Mouse (Mus musculus) midbrain, embryonic 13.5 days (tissue): ENCODE results near the gene Acly. TPM values are rescaled to one million over a fixed set of nuclear protein-coding genes. Genes with fewer than 3 reads are reported as not detected.

ENCODE experiments used
- ATAC-seq: fragments of 200-750 bp; cut with Nextera tagmentation; 2 replicates; pipeline ENCODE4 v1.8.0; 2017; ENCODE audit warnings: mild to moderate bottlenecking, moderate TSS enrichment, moderate library complexity
- H3K27ac ChIP-seq: fragments of 300-500 bp; sonication (generic); 2 replicates; pipeline ENCODE4 v1.5.1; 2015; ENCODE audit warnings: inconsistent platforms, mild to moderate bottlenecking, moderate library complexity
- H3K27me3 ChIP-seq: fragments of 300-500 bp; sonication (generic); 2 replicates; pipeline ENCODE4 v1.6.1; 2015; ENCODE audit warnings: mild to moderate bottlenecking, inconsistent platforms
- H3K36me3 ChIP-seq: fragments of 300-500 bp; sonication (generic); 2 replicates; pipeline ENCODE4 v1.6.1; 2015; ENCODE audit warnings: mild to moderate bottlenecking, inconsistent platforms
- H3K4me1 ChIP-seq: fragments of 300-500 bp; sonication (generic); replicated peaks from 2 replicates; pipeline ENCODE4 v1.6.1; 2015; ENCODE audit warnings: inconsistent platforms
- H3K4me2 ChIP-seq: fragments of 300-500 bp; sonication (generic); replicated peaks from 2 replicates; pipeline ENCODE4 v1.6.1; 2015; ENCODE audit warnings: moderate library complexity, mild to moderate bottlenecking, inconsistent platforms
- H3K4me3 ChIP-seq: fragments of 300-500 bp; sonication (generic); replicated peaks from 2 replicates; pipeline ENCODE4 v1.5.1; 2015; ENCODE audit warnings: mild to moderate bottlenecking, inconsistent platforms
- H3K9ac ChIP-seq: fragments of 300-500 bp; sonication (generic); replicated peaks from 2 replicates; pipeline ENCODE4 v1.6.1; 2015; ENCODE audit warnings: mild to moderate bottlenecking, inconsistent platforms
- H3K9me3 ChIP-seq: fragments of 300-500 bp; sonication (generic); 2 replicates; pipeline ENCODE4 v1.6.1; 2016; ENCODE audit warnings: mild to moderate bottlenecking, inconsistent platforms
- WGBS: fragments of 180-500 bp; shearing (Covaris S2); methylation state at CpG from one replicate; pipeline ENCODE4 v1.1.7; 2015; 5-methylcytosine and 5-hydroxymethylcytosine counted together
- polyA plus RNA-seq: library from polyadenylated mRNA; unstranded; fragments of >200 nt; fragmentation: Nextera tagmentation; extraction: Ambion mirVana; gene quantifications from 2 replicates; pipeline ENCODE4 v1.2.1, GENCODE M21; 2015

Gene Acly
- polyA plus RNA-seq, 1 experiment from 2014 or later, result 273 TPM

GRCm38 (mm10) chr11:100504990-100505660 lies 22.7 kb downstream of the Acly start:
- Histone ChIP-seq H3K27me3 (no peaks in the 10 kb centered on the region), H3K27ac (no peak overlapping the region), H3K4me3 (no peak overlapping the region), H3K4me2 (no peak overlapping the region), H3K9me3 (no peaks in the 10 kb centered on the region), H3K36me3 (peaks cover 90% of the 10 kb centered on the region), H3K4me1 (peaks cover 14% of the 10 kb centered on the region), H3K9ac (no peak overlapping the region)
- no peak for ATAC-seq
- WGBS, result 94% methylated on average over 12 of the region's 12 CpGs

- Histone ChIP-seq H3K9me3 (no peaks in the 10 kb centered on the region), H3K9ac (peak overlapping the region; percentile 15; the same call in 1 of the 2 replicates), H3K4me1 (peaks cover 14% of the 10 kb centered on the region), H3K27ac (peak overlapping the region; percentile 61), H3K4me3 (no peak overlapping the region), H3K27me3 (no peaks in the 10 kb centered on the region), H3K36me3 (peaks cover 91% of the 10 kb centered on the region), H3K4me2 (no peak overlapping the region)
- WGBS, result 1% methylated on average over 6 of the region's 6 CpGs
- peak; percentile 34; the same call in 1 of the 2 replicates for ATAC-seq
Measured at GRCm38 (mm10) chr11:100501321-100501720, 26.5 kb downstream of the Acly start.

GRCm38 (mm10) chr11:100500651-100501050 lies 27.1 kb downstream of the Acly start:
- Histone ChIP-seq H3K27me3 (no peaks in the 10 kb centered on the region), H3K9me3 (no peaks in the 10 kb centered on the region), H3K27ac (no peak overlapping the region), H3K4me1 (peaks cover 14% of the 10 kb centered on the region), H3K4me2 (no peak overlapping the region), H3K9ac (0 out of 2 replicates have a peak overlapping the region, but pooled peaks have one; percentile 15), H3K36me3 (peaks cover 91% of the 10 kb centered on the region), H3K4me3 (no peak overlapping the region)
- WGBS, result 63% methylated on average over 7 of the region's 7 CpGs
- ATAC-seq, result no peak

GRCm38 (mm10) chr11:100500241-100500640 lies 27.6 kb downstream of the Acly start:
- Histone ChIP-seq H3K4me3 (no peak overlapping the region), H3K9me3 (no peaks in the 10 kb centered on the region), H3K9ac (no peak overlapping the region), H3K27me3 (no peaks in the 10 kb centered on the region), H3K27ac (no peak overlapping the region), H3K36me3 (peaks cover 91% of the 10 kb centered on the region), H3K4me1 (peaks cover 14% of the 10 kb centered on the region), H3K4me2 (no peak overlapping the region)
- ATAC-seq, result no peak
- WGBS, result 61% methylated on average over 3 of the region's 3 CpGs

GRCm38 (mm10) chr11:100493771-100494170 lies 34.0 kb downstream of the Acly start:
- H3K4me1 ChIP-seq, result no peaks in the 10 kb centered on the region
- H3K9ac ChIP-seq, result no peak overlapping the region
- H3K27ac ChIP-seq, result no peak overlapping the region
- H3K4me3 ChIP-seq, result no peak overlapping the region
- peaks cover 96% of the 10 kb centered on the region for H3K36me3 ChIP-seq
- WGBS, result 95% methylated on average over 12 of the region's 12 CpGs
- no peaks in the 10 kb centered on the region for H3K9me3 ChIP-seq
- H3K4me2 ChIP-seq, result no peak overlapping the region
- no peaks in the 10 kb centered on the region for H3K27me3 ChIP-seq
- ATAC-seq, result no peak

- no peak for ATAC-seq
- Histone ChIP-seq H3K9ac (no peak overlapping the region), H3K4me2 (no peak overlapping the region), H3K4me1 (no peaks in the 10 kb centered on the region), H3K9me3 (no peaks in the 10 kb centered on the region), H3K27me3 (no peaks in the 10 kb centered on the region), H3K36me3 (peaks cover 96% of the 10 kb centered on the region), H3K4me3 (no peak overlapping the region), H3K27ac (no peak overlapping the region)
- WGBS, result 92% methylated on average over 6 of the region's 6 CpGs
Measured at GRCm38 (mm10) chr11:100490951-100491350, 36.8 kb downstream of the Acly start.

- 88% methylated on average over 8 of the region's 8 CpGs for WGBS
- H3K4me3 ChIP-seq, result no peak overlapping the region
- no peak for ATAC-seq
- H3K4me1 ChIP-seq, result no peaks in the 10 kb centered on the region
- no peak overlapping the region for H3K4me2 ChIP-seq
- no peak overlapping the region for H3K9ac ChIP-seq
- H3K36me3 ChIP-seq, result peaks cover 99% of the 10 kb centered on the region
- no peak overlapping the region for H3K27ac ChIP-seq
- H3K9me3 ChIP-seq, result no peaks in the 10 kb centered on the region
- H3K27me3 ChIP-seq, result no peaks in the 10 kb centered on the region
Measured at GRCm38 (mm10) chr11:100485801-100486538, 41.8 kb downstream of the Acly start.

- H3K36me3 ChIP-seq, result peaks cover 99% of the 10 kb centered on the region
- WGBS, result 94% methylated on average over 3 of the region's 3 CpGs
- H3K4me3 ChIP-seq, result no peak overlapping the region
- ATAC-seq, result no peak
- H3K9me3 ChIP-seq, result no peaks in the 10 kb centered on the region
- H3K4me2 ChIP-seq, result no peak overlapping the region
- no peak overlapping the region for H3K27ac ChIP-seq
- H3K4me1 ChIP-seq, result no peaks in the 10 kb centered on the region
- no peaks in the 10 kb centered on the region for H3K27me3 ChIP-seq
- no peak overlapping the region for H3K9ac ChIP-seq
Measured at GRCm38 (mm10) chr11:100484461-100484860, 43.3 kb downstream of the Acly start.

- ATAC-seq, result no peak
Measured at GRCm38 (mm10) chr11:100479152-100479551, 48.6 kb downstream of the Acly start.

GRCm38 (mm10) chr11:100476281-100476680 lies 51.5 kb downstream of the Acly start:
- Histone ChIP-seq H3K4me3 (no peak overlapping the region), H3K4me2 (no peak overlapping the region), H3K9me3 (no peaks in the 10 kb centered on the region), H3K27ac (no peak overlapping the region), H3K36me3 (peaks cover 54% of the 10 kb centered on the region), H3K4me1 (peaks cover 2% of the 10 kb centered on the region), H3K27me3 (no peaks in the 10 kb centered on the region), H3K9ac (no peak overlapping the region)
- 98% methylated on average over 5 of the region's 5 CpGs for WGBS
- no peak for ATAC-seq

More at GRCm38 (mm10) chr11:100479152-100479551, 48.6 kb downstream of the Acly start:
- Histone ChIP-seq H3K27ac (no peak overlapping the region), H3K4me1 (no peaks in the 10 kb centered on the region), H3K4me2 (no peak overlapping the region), H3K9me3 (no peaks in the 10 kb centered on the region), H3K9ac (no peak overlapping the region), H3K4me3 (no peak overlapping the region), H3K36me3 (peaks cover 82% of the 10 kb centered on the region), H3K27me3 (no peaks in the 10 kb centered on the region)
- 92% methylated on average over 7 of the region's 7 CpGs for WGBS

GRCm38 (mm10) chr11:100472935-100473295 lies 54.9 kb downstream of the Acly start:
- peak; percentile 41 for ATAC-seq
- no peak overlapping the region for H3K4me2 ChIP-seq
- WGBS, result 34% methylated on average over 5 of the region's 5 CpGs
- no peaks in the 10 kb centered on the region for H3K27me3 ChIP-seq
- peaks cover 29% of the 10 kb centered on the region for H3K4me1 ChIP-seq
- H3K36me3 ChIP-seq, result peaks cover 20% of the 10 kb centered on the region
- no peaks in the 10 kb centered on the region for H3K9me3 ChIP-seq
- H3K27ac ChIP-seq, result no peak overlapping the region
- H3K4me3 ChIP-seq, result peak overlapping the region; percentile 98; the same call in 1 of the 2 replicates
- no peak overlapping the region for H3K9ac ChIP-seq

GRCm38 (mm10) chr11:100472197-100472934 lies 55.4 kb downstream of the Acly start, which contains the start of gene Klhl11:
Gene Klhl11, minus strand, starts transcription at chr11:100472741.
- Histone ChIP-seq H3K9ac (peak within 1 kb of the TSS; percentile 98), H3K4me1 (peaks cover 29% of the 10 kb centered on the region), H3K4me3 (peak within 1 kb of the TSS; percentile 98), H3K4me2 (peak within 1 kb of the TSS; percentile 81), H3K27me3 (no peaks in the 10 kb centered on the region), H3K9me3 (no peaks in the 10 kb centered on the region), H3K36me3 (peaks cover 18% of the 10 kb centered on the region), H3K27ac (peak within 1 kb of the TSS; percentile 90)
- under 1% methylated on average over 83 of the region's 83 CpGs for WGBS
- ATAC-seq, result peak; percentile 91
